Mouse (Mus musculus): ENCODE measurements around the gene Shisa7. TPM values are rescaled to one million over a fixed set of nuclear protein-coding genes. Genes with fewer than 3 reads are reported as not detected.

Shisa7 gene
- polyA plus RNA-seq, 1 experiment from 2014 or later, result not detected

Other genes starting within 250 kb of the Shisa7 start
- not detected in 2 replicates for gene Ptprh, start 240.7 kb downstream of the Shisa7 start, polyA plus RNA-seq (2015; fragmentation: Nextera tagmentation; extraction: Ambion mirVana)
- gene Tmem86b, start 213.3 kb downstream of the Shisa7 start, polyA plus RNA-seq (2015; fragmentation: Nextera tagmentation; extraction: Ambion mirVana), result 1.7 and 2.1 TPM in 2 replicates
- 19.8 and 23.8 TPM in 2 replicates for gene Ppp6r1, start 185.7 kb downstream of the Shisa7 start, polyA plus RNA-seq (2015; fragmentation: Nextera tagmentation; extraction: Ambion mirVana)
- 74.9 and 91.0 TPM in 2 replicates for gene Hspbp1, start 159.6 kb downstream of the Shisa7 start, polyA plus RNA-seq (2015; fragmentation: Nextera tagmentation; extraction: Ambion mirVana)
- 0.06 and 0.20 TPM in 2 replicates for gene Brsk1, start 154.1 kb downstream of the Shisa7 start, polyA plus RNA-seq (2015; fragmentation: Nextera tagmentation; extraction: Ambion mirVana)
- 0.82 and 1.4 TPM in 2 replicates for gene Tmem150b, start 119.4 kb downstream of the Shisa7 start, polyA plus RNA-seq (2015; fragmentation: Nextera tagmentation; extraction: Ambion mirVana)
- gene Kmt5c, start 104.6 kb downstream of the Shisa7 start, polyA plus RNA-seq (2015; fragmentation: Nextera tagmentation; extraction: Ambion mirVana), result 44.1 and 44.2 TPM in 2 replicates
- 37.9 TPM in 2 replicates for gene Cox6b2, start 91.6 kb downstream of the Shisa7 start, polyA plus RNA-seq (2015; fragmentation: Nextera tagmentation; extraction: Ambion mirVana)
- not detected in 2 replicates for gene Fam71e2, start 73.4 kb downstream of the Shisa7 start, polyA plus RNA-seq (2015; fragmentation: Nextera tagmentation; extraction: Ambion mirVana)
- 0.13 and 0.30 TPM in 2 replicates for gene Il11, start 61.8 kb downstream of the Shisa7 start, polyA plus RNA-seq (2015; fragmentation: Nextera tagmentation; extraction: Ambion mirVana)
- 0.23 TPM in 1 of 2 replicates, not detected in the other for gene Tmem190, start 61.8 kb downstream of the Shisa7 start, polyA plus RNA-seq (2015; fragmentation: Nextera tagmentation; extraction: Ambion mirVana)
- 9.6 and 11.7 TPM in 2 replicates for gene Tmem238, start 55.0 kb downstream of the Shisa7 start, polyA plus RNA-seq (2015; fragmentation: Nextera tagmentation; extraction: Ambion mirVana)
- gene Rpl28, start 51.8 kb downstream of the Shisa7 start, polyA plus RNA-seq (2015; fragmentation: Nextera tagmentation; extraction: Ambion mirVana), result 546 and 590 TPM in 2 replicates
- 413 and 414 TPM in 2 replicates for gene Ube2s, start 32.1 kb downstream of the Shisa7 start, polyA plus RNA-seq (2015; fragmentation: Nextera tagmentation; extraction: Ambion mirVana)
- 19.9 and 22.0 TPM in 2 replicates for gene Isoc2b, start 25.6 kb upstream of the Shisa7 start, polyA plus RNA-seq (2015; fragmentation: Nextera tagmentation; extraction: Ambion mirVana)
- gene Isoc2a, start 32.5 kb upstream of the Shisa7 start, polyA plus RNA-seq (2015; fragmentation: Nextera tagmentation; extraction: Ambion mirVana), result 0.72 and 0.81 TPM in 2 replicates
- gene Gm36210, start 61.8 kb upstream of the Shisa7 start, polyA plus RNA-seq (2015; fragmentation: Nextera tagmentation; extraction: Ambion mirVana), result 0.10 TPM in 2 replicates
- gene Zfp628, start 70.5 kb upstream of the Shisa7 start, polyA plus RNA-seq (2015; fragmentation: Nextera tagmentation; extraction: Ambion mirVana), result 2.7 and 3.1 TPM in 2 replicates
- gene Nat14, start 77.3 kb upstream of the Shisa7 start, polyA plus RNA-seq (2015; fragmentation: Nextera tagmentation; extraction: Ambion mirVana), result 0.22 and 0.60 TPM in 2 replicates
- 0.07 and 0.19 TPM in 2 replicates for gene Ssc5d, start 81.1 kb upstream of the Shisa7 start, polyA plus RNA-seq (2015; fragmentation: Nextera tagmentation; extraction: Ambion mirVana)
- 0.09 and 0.21 TPM in 2 replicates for gene Sbk2, start 119.7 kb upstream of the Shisa7 start, polyA plus RNA-seq (2015; fragmentation: Nextera tagmentation; extraction: Ambion mirVana)
- not detected in 2 replicates for gene Sbk3, start 126.5 kb upstream of the Shisa7 start, polyA plus RNA-seq (2015; fragmentation: Nextera tagmentation; extraction: Ambion mirVana)
- gene Zfp579, start 151.5 kb upstream of the Shisa7 start, polyA plus RNA-seq (2015; fragmentation: Nextera tagmentation; extraction: Ambion mirVana), result 18.7 and 22.3 TPM in 2 replicates
- 14.9 and 18.2 TPM in 2 replicates for gene Zfp524, start 169.7 kb upstream of the Shisa7 start, polyA plus RNA-seq (2015; fragmentation: Nextera tagmentation; extraction: Ambion mirVana)
- gene Fiz1, start 170.0 kb upstream of the Shisa7 start, polyA plus RNA-seq (2015; fragmentation: Nextera tagmentation; extraction: Ambion mirVana), result 32.3 and 33.5 TPM in 2 replicates
- 2.9 and 5.4 TPM in 2 replicates for gene Gm44973, start 170.8 kb upstream of the Shisa7 start, polyA plus RNA-seq (2015; fragmentation: Nextera tagmentation; extraction: Ambion mirVana)
- 5.1 and 5.9 TPM in 2 replicates for gene Zfp865, start 175.7 kb upstream of the Shisa7 start, polyA plus RNA-seq (2015; fragmentation: Nextera tagmentation; extraction: Ambion mirVana)
- 0.27 TPM in 1 of 2 replicates, not detected in the other for gene Ccdc106, start 175.9 kb upstream of the Shisa7 start, polyA plus RNA-seq (2015; fragmentation: Nextera tagmentation; extraction: Ambion mirVana)
- not detected in 2 replicates for gene 4632433K11Rik, start 189.4 kb upstream of the Shisa7 start, polyA plus RNA-seq (2015; fragmentation: Nextera tagmentation; extraction: Ambion mirVana)
- gene Zfp784, start 193.8 kb upstream of the Shisa7 start, polyA plus RNA-seq (2015; fragmentation: Nextera tagmentation; extraction: Ambion mirVana), result 3.8 and 4.4 TPM in 2 replicates
- gene Zfp580, start 206.8 kb upstream of the Shisa7 start, polyA plus RNA-seq (2015; fragmentation: Nextera tagmentation; extraction: Ambion mirVana), result 15.2 and 15.4 TPM in 2 replicates
- gene U2af2, start 217.4 kb upstream of the Shisa7 start, polyA plus RNA-seq (2015; fragmentation: Nextera tagmentation; extraction: Ambion mirVana), result 131 and 138 TPM in 2 replicates
- 42.6 and 44.8 TPM in 2 replicates for gene Epn1, start 235.5 kb upstream of the Shisa7 start, polyA plus RNA-seq (2015; fragmentation: Nextera tagmentation; extraction: Ambion mirVana)

Measured in thymus, postnatal 0 days (tissue).